15 mouse cellular contexts compared by ENCODE assay signal in genomic region chr8:80831876-80832524, GRCm38 (mm10).
"Had no signal": no experiment of that assay in that cellular context is flagged by ENCODE, and none has a peak within 500 bp of the region (broad histone marks: within the 10 kb centered on the region; RNA-seq: fewer than 3 reads in every experiment).

No protein-coding gene starts in this region.

- H3K9ac ChIP-seq: limb, embryonic 15.5 days; lung, embryonic 14.5 days; neural tube, embryonic 15.5 days had no signal

- H3K4me2 ChIP-seq: limb, embryonic 15.5 days; lung, embryonic 14.5 days had no signal

- H3K27me3 ChIP-seq: limb, embryonic 15.5 days; neural tube, embryonic 15.5 days had no signal

- DNase-seq: kidney, adult 11 months; kidney, postnatal 36 days; layer of hippocampus, adult 9-11 months; layer of hippocampus, postnatal 36 days; lung, embryonic 14.5 days; lung, postnatal 10 days; lung, postnatal 4 days; midbrain, embryonic 14.5 days; right cerebral cortex, adult 18-20 months; right cerebral cortex, postnatal 25 days; thymus, postnatal 36 days had no signal

- H3K4me3 ChIP-seq: limb, embryonic 15.5 days; midbrain, embryonic 10.5 days; myocyte; neural tube, embryonic 15.5 days had no signal

- H3K9me3 ChIP-seq: limb, embryonic 15.5 days; midbrain, embryonic 10.5 days; neural tube, embryonic 15.5 days had no signal

- H3K36me3 ChIP-seq: limb, embryonic 15.5 days; midbrain, embryonic 10.5 days; neural tube, embryonic 15.5 days had no signal

- H3K27ac ChIP-seq: midbrain, embryonic 10.5 days had no signal
